Mouse (Mus musculus): ENCODE measurements around the gene Slc35f4.

DNA sequence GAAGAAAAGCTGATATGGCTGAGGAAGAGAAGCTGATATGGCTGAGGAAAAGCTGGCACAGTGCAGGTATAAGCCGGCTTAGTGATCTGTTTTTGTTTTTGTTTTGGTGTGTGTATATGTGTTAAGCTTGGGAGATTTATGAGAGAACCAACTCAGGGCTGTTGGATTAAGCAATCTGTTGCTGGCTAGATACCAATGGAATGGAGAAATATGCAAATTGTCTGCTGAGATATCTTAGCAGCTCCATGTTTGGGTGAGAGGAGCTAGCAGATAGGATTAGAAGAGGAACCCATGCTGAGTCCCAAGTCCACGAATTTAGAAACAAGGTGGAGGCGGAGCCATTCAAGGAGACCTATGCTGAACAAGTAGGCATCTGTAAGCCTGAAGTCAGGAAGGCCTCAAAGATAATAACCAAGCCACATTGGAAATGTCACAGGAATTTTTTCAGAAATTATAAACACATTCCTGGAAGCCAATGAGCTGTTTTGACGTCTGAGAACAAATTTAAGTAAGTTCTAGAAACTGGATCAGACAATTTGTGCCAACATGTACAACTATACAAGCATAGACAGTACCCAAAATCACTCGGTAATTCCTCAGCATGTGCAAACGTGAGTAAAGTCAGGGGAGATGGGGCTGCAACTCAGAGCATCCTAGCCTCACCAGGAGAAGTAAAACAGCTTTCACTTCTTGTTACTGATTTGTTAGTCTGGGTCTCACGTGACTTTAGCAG is 177.5 kb downstream of the Slc35f4 start:
- no peak for TF ChIP-seq CTCF (IDR thresholded peaks at IDR 0.05; ENCODE audit: low read depth, low read length)
- TF ChIP-seq TAL1 (conservative IDR thresholded peaks at IDR 0.05; ENCODE audit: low read depth, low read length) = no peak
- TF ChIP-seq GATA1 (IDR thresholded peaks at IDR 0.05; ENCODE audit: borderline replicate concordance, low read length) = no peak
- no peak for TF ChIP-seq POLR2AphosphoS5 (IDR thresholded peaks at IDR 0.05; ENCODE audit: insufficient replicate concordance, low read depth, low read length)
